Mouse (Mus musculus): ENCODE results near the gene Gch1.

- TF ChIP-seq CTCF (IDR thresholded peaks at IDR 0.05; ENCODE audit: extremely low read depth, insufficient read depth, insufficient read length, insufficient replicate concordance), result no peak
- no peak for TF ChIP-seq POLR2A (IDR thresholded peaks at IDR 0.05; ENCODE audit: low read depth, low read length)
Measured at GRCm38 (mm10) chr14:47127987-47128386, 61.2 kb downstream of the Gch1 start.

Measured in spleen, adult 2 months (tissue).